Mouse (Mus musculus) cortical plate, adult 2 months (tissue): ENCODE results near the gene St8sia1.

Source experiments
- CTCF ChIP-seq: fragments of 200-500 bp; IDR thresholded peaks from 2 replicates; pipeline ENCODE4 v1.5.1; 2011; ENCODE audit warnings: mild to moderate bottlenecking, control low read depth, low read length; ENCODE audit not compliant: insufficient read depth; ENCODE audit errors: extremely low read depth
- POLR2A ChIP-seq: fragments of 200-500 bp; IDR thresholded peaks from 2 replicates; pipeline ENCODE4 v1.6.1; 2011; ENCODE audit warnings: mild to moderate bottlenecking, low read length, control low read depth; ENCODE audit not compliant: insufficient read depth; ENCODE audit errors: extremely low read depth

- TF ChIP-seq CTCF (no peak), POLR2A (no peak)
Observed at GRCm38 (mm10) chr6:142967407-142967806, 3.2 kb upstream of the St8sia1 start.
